Mouse (Mus musculus) telencephalon, adult 2 months (tissue): Measurements from ENCODE around the gene Adamts15.

Experiments
- DNase-seq: peaks from one replicate; pipeline ENCODE4 v3.0.0-alpha.2; 2011; ENCODE audit warnings: low read depth, low spot score

Adamts15 gene

GRCm38 (mm10) chr9:30922197-30922894, at the start of gene Adamts15:
Gene Adamts15 (minus strand): TSS chr9:30922452.
- no peak for DNase-seq

DNA sequence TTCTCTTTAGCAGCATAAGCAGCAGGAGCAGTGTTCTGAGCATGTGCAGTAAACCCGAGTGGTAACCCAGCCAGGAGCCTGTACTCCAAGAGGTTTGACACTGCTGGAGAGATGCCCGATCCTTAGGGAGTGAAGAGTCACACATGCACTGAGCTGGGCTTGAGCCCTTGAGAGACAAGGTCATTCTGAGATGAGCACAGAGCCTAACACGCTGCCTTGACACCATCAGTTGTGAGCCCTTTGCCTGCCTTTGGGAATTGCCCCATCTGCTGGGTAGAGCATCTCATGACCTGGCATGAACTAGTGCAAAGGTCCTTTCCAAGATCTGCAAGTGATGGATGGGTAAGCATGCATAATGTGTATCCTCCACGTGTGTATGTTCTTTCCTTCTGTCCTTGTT, 49.7 kb upstream of the Adamts15 start:
- no peak for DNase-seq

GRCm38 (mm10) chr9:30970001-30970400, 47.7 kb upstream of the Adamts15 start:
- DNase-seq = no peak

DNA sequence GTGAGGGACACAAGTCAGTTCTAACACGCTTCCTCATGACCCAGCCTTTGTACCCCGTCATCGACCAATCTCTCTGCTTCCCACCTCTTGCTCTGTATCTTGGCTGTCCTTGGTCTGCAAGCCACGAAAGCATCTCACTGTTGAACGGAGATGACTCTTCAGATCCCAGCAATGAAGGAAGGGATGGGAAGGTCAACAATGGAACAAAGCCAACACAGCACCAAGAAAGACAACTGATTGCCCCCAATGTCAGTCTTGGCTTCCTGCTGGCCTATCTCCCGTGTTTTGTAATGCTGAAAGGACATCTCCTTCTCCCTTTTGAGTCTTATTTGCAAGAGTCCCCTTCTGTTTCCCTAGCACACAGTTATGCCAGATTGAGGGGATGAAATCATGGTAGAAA, 45.9 kb upstream of the Adamts15 start:
- DNase-seq = no peak

DNA sequence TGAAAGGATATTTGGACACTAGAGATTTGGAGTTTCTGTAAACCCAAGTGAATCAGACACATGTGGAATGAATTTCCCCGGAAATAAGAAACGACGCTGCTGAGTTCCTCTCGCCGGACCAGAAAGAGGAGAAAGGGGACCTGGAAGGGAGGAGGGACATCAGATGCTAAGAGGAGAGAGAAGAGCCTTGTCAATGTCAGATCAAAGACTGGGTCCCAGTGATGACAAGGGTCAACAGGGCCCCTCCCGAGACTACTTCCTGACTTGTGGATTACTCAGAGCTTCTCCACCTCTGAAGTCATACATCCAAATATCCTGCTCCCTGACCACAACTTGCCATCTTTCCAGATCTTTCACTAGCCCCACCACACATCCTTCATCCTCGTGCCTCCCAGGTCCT, 44.6 kb upstream of the Adamts15 start:
- DNase-seq = no peak

DNA sequence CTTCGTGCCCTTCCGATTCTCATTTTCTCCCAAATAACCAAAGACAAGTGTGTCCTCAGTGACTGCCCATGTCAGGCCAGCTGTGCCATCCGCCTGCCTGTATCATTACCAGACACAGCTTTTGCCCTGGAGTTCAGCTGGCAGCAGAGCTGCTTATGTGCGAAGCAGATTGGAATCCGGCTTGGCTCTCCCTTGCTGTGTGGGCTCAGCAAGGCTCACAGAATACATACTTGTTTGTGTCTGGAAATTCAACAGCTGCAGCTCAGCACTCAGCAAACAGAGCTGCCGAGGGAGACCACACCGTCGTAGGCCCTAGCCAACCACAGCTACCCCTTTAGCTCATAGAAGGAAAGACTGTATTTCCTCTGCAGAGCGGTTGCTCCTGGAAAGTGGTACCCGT, 42.4 kb upstream of the Adamts15 start:
- peak; percentile 17 for DNase-seq

DNA sequence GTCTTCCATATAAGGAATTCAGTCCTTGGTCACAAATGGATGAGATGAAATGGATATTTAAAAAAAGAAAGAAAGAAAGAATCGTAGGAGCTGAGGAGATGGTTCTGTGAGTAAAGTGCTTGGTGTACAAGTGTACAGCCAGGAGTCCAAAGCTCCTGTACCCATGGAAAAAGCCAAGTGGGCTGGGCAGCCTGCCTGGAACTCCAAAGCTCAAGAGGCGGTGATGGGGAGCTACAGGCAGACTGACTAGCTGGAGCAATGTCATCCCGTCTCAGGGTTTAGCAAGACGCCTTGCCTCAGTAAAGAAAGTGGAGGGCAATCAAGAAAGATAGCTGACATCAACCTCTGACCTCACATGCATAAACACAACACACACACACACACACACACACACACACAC, 41.5 kb upstream of the Adamts15 start:
- no peak for DNase-seq

- no peak for DNase-seq
Observed at GRCm38 (mm10) chr9:30955246-30955645, 33.0 kb upstream of the Adamts15 start.

- DNase-seq = no peak
Observed at GRCm38 (mm10) chr9:30953287-30953686, 31.0 kb upstream of the Adamts15 start.

DNA sequence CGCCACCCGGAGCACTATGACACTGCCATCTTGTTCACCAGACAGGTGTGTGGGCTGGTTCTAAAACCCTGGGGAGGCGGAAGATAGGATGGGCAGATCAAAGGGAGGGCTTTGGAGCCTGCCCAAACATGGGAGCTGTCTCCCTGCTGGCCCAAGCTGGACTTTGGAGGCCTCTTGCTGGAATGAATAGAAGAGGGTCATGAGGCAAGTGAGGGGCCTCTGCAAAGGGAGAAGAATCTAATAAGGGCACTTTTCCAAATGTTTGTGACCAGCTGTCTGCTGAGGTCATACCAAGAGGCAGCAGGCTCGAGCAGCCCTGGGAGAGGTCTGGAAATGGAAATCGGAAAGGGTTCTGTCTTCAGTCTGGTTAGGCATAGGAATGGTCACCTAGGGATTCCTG, 29.2 kb upstream of the Adamts15 start:
- DNase-seq = no peak

DNA sequence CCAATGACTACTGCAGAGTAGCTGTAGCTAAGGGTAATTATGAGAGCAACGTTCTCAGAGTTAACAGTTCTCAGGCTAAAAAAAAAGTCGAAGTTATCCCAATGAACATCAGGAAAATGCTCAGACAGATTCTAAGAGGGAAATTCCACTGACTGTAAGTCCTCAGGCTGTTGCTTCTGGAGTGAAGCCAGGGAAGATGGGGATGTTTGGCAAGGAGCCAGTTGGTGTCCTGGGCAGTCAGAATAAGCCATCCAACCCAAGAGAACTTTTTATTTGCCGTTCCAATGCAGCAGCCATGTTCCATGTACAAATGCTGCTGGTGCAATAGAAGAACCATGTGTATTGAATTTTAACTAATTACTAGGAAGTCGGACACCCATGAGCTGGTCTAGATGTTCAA, 28.3 kb upstream of the Adamts15 start:
- DNase-seq = no peak

- no peak for DNase-seq
Observed at GRCm38 (mm10) chr9:30949971-30950370, 27.7 kb upstream of the Adamts15 start.

DNA sequence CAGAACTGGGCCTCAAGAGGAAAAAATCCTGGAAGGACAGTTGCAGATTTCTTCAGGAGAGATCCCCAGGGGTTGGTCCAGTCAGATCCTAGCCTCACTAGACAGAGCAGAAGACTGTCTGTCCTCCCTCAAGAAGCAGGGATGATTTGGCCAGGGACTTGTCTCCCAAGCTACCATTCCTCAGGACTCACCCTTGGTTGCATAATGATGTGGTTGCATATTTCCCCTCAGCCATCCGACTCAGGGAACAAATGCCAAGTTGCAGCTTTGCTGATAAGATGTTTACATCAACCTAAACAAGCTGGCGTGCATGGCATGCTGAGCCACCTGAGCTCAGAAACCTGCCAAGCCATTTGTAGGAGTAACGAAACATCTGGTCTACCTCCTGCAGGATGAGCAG, 27.2 kb upstream of the Adamts15 start:
- no peak for DNase-seq

- no peak for DNase-seq
Observed at GRCm38 (mm10) chr9:30945276-30945675, 23.0 kb upstream of the Adamts15 start.

DNA sequence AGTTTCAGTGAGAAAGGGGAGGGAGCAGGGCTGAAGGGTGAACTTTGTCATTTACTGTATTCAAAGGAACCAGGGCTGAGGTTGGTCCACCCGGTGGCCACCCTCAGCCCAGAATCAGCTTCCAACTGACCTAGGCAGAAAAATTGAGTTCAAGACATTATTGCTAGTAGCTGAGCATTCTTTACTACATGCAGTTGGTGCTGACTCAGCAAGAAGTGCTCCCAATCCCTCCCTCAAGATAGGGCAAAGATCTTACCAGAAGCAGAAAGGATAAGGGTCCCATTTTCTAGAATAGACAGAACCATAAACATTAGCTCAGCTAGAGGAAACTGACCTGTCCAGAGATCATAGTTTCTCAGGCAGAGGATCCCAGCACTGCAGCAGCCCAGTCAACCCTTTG, 22.0 kb upstream of the Adamts15 start:
- no peak for DNase-seq

DNA sequence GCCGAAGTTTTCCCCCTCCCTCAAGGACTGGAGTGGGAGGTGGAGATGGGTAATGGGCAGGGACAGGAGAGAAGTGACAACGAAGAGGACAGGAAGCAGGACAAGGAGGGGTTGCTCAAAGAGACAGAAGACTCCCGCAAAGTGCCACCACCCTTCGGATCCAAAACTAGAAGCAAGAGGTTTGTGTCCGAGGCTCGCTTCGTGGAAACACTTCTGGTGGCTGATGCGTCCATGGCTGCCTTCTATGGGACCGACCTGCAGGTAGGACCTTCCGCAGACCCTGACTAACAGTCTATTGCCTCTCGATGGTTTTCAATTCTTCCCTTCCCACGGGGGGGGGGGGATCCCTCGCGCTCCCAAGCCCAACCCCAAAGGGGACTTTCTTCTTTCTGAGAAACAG, 21.1 kb upstream of the Adamts15 start:
- no peak for DNase-seq

DNA sequence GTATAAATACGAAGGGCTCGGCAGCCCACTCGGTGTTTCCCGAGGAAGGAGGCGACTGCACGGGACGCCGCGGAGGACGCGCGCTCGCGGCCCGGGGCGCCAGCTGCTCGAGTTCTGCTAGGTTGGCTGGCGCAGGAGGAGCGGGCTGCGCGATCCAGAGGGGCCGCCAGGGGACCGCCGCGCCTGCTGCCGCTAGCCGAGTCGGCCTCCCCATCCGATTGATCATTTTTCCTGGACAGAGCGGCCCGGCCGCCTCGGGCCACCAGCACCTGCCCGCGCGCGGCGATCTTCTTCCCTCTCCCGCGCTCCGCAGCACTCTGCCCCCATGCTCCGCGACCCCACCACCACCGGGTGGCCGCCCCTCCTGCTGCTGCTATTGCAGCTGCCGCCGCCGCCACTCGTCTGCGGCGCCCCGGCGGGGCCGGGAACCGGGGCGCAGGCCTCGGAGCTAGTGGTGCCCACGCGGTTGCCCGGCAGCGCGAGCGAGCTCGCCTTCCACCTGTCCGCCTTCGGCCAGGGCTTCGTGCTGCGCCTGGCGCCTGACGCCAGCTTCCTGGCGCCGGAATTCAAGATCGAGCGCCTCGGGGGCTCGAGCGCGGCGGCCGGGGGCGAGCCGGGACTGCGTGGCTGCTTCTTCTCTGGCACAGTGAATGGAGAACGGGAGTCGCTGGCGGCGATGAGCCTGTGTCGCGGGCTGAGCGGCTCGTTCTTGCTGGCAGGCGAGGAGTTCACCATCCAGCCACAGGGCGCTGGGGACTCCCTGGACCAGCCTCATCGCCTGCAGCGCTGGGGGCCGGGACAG, 20.5 kb upstream of the Adamts15 start, which contains the start of gene Adamts8:
Adamts8 (plus strand) TSS at position 51 of the 802 bp plus-strand sequence.
- DNase-seq = no peak

DNA sequence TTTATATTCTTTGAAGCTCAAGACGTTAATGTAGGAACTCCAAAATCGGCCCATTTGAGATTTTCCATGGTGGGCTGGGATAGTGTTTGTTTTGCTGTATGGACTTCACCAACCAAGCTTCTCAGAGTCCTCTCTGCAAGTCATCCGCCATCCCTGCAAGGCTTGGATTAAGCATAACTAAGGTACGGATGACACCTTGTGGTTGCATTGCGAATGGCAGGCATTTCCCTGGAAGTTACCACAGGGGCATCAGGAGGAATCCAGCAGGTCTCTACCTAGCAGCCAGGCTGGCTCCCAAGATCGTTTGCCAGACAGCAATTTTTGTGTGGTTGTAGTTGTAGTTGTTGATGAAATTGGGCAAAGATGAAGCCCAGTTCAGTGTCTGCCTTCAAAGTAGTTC, 18.1 kb upstream of the Adamts15 start:
- DNase-seq = peak; percentile 55

GRCm38 (mm10) chr9:30936674-30937438, 14.6 kb upstream of the Adamts15 start:
- peak; percentile 35 for DNase-seq

GRCm38 (mm10) chr9:30934827-30935226, 12.6 kb upstream of the Adamts15 start:
- DNase-seq = no peak

DNA sequence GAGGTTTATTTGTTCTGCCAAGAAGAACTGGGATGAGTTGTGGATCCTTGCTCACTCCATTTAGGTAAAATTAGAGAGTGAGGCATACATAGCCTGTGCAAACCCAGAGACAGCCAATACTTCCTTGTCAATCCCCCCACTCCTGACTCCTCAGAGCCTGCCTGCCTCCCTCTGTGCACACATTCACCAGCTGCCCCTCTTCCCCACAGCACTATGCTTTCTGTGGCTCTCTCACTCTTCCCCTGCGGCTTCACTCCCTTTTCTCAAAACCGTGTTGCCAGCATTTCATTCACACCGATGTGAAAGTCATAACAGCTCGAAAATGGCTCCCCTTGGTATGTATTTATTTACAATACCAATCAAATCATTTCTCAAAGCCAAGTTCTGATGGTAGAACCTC, 10.1 kb upstream of the Adamts15 start:
- no peak for DNase-seq

DNA sequence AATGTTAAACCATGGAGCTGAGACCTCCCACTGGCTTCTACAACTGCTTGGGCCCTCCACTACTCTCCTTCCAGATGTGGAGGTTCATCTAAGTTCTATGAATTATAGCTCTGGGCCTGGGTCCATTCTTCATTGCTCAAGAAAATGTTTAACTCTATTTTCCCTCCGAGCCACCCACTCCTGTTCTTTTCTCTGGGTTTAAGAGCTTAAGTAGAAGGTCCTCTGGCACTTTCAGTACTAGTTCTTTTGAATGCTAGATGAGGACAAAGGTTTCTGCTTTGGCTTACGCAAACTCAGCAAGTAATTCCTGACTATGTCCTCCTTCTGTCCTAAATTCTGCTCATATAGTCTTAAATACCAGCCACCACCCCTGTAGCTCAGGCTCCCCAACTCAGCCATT, 6.5 kb upstream of the Adamts15 start:
- DNase-seq = no peak
